Mouse (Mus musculus): ENCODE measurements at regions not wholly inside any gene's neighbourhood (a gene's known extent, or its start where the extent isn't known, plus 50 kb on each side); places are given as distances from the start of the nearest gene placed in this dataset.
"Not testable (repeated sequence)": the region's sequence is repeated elsewhere in the genome, so short reads cannot be mapped to it uniquely, and the experiment has no call there.

DNA sequence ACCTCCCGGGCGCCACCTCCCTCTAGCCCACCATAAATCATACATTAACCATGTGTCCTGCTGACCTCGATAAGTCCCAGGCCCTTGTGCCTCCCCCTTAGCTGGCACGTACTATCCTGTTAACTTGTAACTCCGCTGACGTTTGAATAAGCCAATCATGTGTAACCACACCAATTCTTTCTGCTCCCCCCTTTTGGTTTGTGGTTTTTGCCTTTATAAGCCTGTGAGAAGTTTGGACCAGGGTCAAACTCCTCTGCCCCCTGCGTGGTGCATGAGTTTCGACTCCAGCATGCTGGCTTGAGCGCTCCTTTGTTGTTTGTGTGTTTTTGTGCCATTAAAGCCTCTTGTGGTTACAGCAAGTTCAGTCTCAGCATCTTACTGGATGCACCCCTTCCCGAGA is 138.4 kb upstream of the Samt2 start:
- not testable (repeated sequence) for ATAC-seq (replicated peaks; ENCODE audit: low read depth, poor library complexity, severe bottlenecking)

DNA sequence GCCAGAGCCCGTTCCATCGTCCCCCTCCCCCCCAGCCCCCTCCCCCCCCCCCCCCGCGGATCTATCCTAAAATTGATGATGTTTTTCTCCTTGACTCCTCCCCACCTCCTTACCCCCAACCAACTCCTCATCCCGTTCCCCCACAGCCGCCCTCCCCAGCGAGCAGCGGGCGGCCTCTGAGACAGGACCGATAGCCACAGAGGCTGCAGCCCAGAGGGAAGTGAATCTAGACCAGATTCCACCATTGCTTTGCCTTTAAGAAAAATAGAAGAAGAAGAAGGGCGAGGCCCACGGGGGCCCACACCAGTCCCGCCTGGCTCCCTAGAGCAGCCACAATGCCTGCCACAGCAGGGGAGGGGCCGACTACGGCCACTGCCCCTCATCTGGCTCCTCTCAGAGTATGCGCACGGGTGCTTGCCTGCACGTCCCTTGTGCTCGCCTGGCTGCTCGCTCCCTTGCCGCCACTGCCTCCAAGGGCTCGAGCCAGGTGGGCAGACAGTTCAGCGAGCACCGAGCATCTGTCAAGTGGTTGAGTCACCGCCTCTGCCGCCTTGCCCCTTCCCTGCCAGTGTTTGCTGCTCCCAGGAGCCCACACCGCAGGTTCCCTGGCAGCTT is 134.6 kb upstream of the Samt2 start:
- no peak for ATAC-seq (replicated peaks; ENCODE audit: low read depth, poor library complexity, severe bottlenecking)

DNA sequence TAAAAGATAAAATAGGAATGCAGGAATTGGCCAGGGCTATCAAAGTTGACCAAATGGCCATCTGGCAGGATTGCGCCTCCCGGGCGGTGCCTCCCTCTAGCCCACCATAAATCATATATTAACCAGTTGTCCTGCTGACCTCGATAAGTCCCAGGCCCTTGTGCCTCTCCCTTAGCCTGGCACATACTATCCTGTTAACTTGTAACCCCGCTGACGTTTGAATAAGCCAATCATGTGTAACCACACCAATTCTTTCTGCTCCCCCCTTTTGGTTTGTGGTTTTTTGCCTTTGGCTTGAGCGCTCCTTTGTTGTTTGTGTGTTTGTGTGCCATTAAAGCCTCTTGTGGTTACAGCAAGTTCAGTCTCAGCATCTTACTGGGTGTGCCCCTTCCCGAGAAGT is 133.4 kb upstream of the Samt2 start:
- not testable (repeated sequence) for ATAC-seq (replicated peaks; ENCODE audit: low read depth, poor library complexity, severe bottlenecking)

DNA sequence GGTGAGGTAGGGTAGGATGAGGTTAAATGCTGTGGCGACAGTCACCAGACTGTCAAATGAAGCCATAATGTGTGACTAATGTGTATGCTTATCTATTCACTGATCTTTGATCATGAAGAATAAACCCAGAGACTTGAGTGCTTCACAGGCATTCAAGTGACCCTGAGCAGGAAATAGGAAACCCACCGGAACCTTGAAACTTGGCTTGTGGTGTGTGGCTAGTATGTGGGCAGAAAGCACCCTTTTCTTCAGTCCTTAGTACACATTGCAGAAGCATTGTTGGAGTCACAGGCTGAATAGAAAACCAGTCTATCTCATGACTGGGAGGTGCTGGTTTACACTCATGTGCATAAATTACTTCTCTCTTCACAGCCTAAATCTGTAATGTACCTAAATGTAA is 91.4 kb upstream of the Samt2 start:
- peak; percentile 89 for ATAC-seq (replicated peaks; ENCODE audit: low read depth, poor library complexity, severe bottlenecking)

Data from common myeloid progenitor, adult 5-6 weeks (primary cell).